Mouse (Mus musculus): ENCODE data around the gene Usp5. TPM values are rescaled to one million over a fixed set of nuclear protein-coding genes. Genes with fewer than 3 reads are reported as not detected.

Gene Usp5
- total RNA-seq, 2 experiments from 2014 or later = 74.0 to 85.5 TPM

DNA sequence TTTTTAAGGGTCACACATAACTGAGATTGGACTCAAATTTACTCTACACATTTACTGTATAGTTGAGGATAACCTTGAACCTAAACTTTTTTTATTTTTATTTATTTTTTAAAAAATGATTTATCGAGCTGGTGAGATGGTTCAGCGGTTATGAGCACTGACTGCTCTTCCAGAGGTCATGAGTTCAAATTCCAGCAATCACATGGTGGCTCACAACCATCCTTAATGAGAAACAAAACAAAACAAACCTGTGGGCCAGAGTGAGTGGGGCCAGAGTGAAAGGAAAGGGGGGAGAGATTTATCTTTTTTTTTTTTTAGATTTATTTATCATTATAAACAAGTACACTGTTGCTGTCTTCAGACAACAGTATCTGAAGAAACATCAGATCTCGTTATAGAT is 37.4 kb downstream of the Usp5 start:
- intact Hi-C loops (cut with DNase I) = no loop called here
- no peak for DNase-seq

DNA sequence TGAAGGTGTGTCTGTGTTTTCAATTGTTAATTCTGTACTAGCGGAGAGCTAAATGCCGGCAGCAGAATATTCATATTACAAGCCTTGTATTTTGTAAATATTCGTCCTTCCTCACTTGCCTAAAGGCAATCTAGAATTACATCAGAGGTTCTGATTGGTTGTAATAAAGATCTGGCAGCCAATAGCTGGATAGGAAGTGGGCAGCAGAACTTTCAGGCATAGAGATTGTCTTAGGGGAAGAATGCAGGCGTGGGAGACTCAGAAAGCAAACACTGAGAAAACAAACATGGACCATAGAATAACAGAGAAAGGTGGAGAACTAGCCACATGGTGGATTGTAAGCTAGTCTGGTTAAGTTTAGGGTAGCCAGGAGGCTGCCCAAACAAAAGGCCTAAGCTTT is 39.2 kb downstream of the Usp5 start:
- intact Hi-C loops (cut with DNase I) = no loop called here
- DNase-seq = no peak

DNA sequence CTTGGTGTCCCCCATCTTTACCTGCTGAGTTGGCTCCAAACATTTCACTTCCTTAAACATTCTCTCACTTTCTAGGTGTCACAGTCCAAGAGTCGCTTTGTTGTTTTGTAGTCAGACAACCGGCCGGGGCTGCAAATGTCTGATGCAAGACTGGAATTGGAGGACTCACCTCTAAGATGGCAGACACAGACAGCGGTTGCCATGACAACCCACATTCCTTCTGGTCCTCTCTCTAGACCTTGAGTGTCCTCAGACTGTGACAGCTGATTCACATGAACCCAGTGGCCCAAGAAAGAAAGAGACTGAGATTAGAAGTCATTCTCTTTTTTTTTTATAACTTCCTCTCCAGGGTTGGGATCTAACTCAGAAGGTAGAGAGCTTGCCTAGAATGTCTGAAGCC is 39.8 kb downstream of the Usp5 start:
- no peak for DNase-seq
- intact Hi-C loops (cut with DNase I) = no loop called here

DNA sequence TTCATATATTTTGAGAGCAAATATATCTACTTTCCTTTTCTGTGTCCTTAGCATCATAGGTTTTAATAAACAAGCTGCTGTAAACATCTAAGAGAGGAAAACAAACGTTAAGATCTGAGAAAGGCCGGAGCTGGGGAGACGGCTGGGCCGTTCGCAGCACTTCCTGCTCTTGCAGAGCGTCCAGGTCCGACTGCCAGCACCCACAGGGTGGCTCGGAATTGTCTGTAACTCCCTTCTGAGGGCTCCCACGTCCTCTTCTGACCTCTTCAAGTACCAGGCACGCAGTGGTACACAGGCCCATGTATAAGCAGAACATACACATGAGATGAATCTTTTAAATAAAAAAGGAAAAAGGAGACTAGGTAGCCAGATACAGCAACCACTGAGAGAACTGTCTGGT is 41.6 kb downstream of the Usp5 start:
- intact Hi-C loops (cut with DNase I) = no loop called here
- no peak for DNase-seq

DNA sequence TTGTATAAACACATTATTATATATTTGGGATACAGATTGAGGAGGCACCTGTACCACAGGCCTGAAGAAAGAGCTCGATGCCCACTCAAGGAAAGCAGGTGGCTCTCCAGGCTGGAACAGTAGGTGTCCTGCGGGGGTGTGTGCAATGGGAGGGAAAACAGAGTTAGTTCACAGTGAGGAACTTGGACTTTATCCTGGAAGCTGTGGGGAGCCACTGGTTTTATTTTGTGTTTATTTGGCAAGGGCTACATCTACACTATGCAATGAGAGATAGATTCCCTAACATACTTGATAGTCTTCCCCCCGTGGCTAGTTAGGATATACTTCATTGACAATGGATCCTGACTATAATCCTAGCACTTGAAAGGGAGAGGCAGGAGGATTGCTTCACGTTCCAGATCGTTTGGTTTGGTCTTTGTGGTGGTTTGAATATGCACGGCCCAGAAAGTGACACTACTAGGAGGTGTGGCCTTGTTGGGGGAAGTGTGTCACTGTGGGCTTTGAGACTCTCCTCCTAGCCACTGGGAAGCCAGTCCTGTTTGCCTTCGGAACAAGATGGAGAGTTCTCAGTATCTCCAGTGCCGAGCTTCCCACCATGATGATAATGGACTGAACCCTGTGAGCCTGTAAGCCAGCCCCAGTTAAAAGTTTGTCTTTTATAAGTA is 42.4 kb downstream of the Usp5 start:
- intact Hi-C loops (cut with DNase I) = no loop called here

DNA sequence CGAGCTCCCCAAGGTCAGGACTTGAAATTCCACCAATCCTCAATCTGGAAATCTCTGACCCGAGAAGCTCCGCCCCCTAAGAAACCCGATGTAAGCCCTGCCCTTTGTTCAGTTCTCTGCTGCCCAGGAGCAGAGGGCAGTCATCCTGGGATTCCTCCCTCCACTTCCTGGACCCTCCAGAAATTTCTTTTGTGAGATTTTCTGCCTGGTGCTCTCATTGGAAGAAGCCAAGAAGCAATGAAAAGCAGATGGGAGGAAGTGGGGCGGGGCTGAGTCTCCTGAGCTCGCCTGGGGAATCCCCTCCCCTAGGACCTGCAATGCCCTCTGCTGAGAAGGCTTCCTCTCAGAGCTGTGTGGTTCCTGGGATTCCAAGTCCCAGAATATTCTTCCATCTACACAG is 46.8 kb downstream of the Usp5 start:
- peak in 1 of 2 experiments; percentile 32 for DNase-seq
- intact Hi-C loops (cut with DNase I) = no loop called here

More for the DNA sequence above, 42.4 kb downstream of the Usp5 start:
- no peak for DNase-seq

DNA sequence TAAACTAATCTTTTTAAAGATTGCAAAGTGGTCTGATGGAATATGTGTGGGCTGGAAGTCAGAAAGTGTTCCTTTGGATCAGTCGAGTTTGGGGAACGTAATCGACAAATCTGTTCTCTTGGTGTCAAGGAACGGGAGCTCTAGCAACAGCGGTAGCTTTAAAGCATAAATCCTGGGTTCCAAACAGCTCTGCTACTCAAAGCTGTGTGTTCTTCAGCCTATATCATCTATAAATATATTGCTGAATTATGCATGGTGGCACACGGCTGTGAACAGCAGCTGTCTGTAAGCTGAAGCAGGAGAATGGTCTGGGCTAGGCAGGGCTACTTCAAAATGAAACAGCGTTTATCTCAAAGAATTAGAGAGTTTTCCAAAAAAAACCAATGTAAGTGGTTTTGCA is 48.4 kb downstream of the Usp5 start:
- no peak for DNase-seq
- intact Hi-C loops (cut with DNase I) = no loop called here

DNA sequence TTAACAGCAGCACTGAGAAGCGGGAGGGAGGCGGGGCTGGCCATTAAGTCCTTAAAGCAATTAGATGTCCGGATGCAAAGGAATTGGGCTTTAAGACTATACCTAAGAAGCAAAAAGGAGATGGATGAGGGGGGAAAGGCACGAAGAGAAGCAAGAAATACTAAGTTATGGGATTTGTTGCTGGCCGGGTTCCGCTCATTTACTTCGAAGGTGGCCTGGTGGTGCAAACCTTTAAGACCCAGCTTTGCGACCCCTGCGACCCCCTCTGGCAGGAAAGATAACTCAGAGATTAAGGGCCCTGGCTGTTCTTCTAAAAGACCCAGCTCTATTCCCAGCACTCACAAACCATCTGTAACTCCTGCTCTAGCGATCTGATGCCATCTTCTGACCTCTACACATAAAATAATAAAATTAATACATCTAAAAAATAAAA is 49.3 kb downstream of the Usp5 start:
- intact Hi-C loops (cut with DNase I) = no loop called here
- DNase-seq = no peak

DNA sequence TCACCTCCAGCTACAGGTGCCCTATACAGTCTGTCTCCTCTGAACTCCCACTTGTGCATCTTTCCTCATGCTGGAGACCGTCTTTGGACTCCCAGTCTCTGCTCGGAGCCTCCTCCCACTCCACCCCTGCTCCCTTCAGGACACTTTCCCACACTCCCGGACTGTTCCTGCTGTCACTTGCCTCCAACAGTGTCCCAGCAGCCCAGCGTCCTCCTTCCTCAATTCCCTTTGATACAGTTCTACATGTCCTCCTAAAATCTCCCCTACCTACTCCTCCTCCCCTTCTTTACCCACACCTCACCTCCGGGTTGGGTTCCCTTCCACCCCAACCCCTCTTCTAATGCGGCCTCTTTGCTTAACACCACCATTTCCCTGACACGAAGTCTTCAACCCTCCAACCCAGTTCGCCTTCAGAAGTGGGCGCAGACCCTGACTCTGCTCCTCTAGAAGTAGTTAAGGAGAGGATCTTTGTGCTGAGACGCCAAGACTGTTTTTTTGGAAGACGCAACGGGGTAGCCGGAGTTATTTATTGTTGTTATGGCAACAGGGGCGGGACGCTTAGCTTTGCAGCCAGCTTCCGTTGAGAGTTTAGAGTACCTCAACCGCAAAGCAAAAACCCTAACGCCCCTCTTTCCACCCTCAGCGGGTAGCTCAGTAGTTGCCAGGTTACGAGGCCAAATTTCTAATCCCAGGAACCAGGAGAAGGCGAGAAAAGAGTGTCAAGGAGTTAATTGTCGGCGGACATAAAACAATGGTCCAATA is 49.9 kb downstream of the Usp5 start, which contains the start of gene Lrrc23:
Gene Lrrc23 (minus strand): TSS at position 506 of the 762 bp plus-strand sequence.
- DNase-seq = peak; percentile 41 to 65
- intact Hi-C loops (cut with DNase I) = no loop called here

DNA sequence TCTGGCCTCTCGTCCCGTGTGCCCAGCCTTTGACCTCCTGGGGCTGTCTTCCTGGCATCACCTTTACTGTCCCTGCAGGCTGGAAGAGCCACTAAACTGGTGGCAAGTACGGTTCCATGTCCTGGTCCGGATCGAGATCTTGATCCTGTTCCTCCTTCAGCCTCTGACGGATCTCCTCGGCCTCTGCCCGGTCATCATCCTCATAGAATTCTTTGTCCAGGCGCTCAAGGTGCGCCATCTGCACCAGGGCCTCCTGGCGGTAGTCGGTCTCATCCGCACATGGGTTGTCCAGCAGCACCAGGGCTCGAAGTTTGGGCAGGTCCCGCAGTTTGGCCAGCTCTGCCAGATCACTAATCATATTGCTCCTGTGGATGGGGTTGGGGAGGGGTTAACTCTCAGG is 58.8 kb downstream of the Usp5 start:
- no peak for DNase-seq
- intact Hi-C loops (cut with DNase I) = no loop called here

DNA sequence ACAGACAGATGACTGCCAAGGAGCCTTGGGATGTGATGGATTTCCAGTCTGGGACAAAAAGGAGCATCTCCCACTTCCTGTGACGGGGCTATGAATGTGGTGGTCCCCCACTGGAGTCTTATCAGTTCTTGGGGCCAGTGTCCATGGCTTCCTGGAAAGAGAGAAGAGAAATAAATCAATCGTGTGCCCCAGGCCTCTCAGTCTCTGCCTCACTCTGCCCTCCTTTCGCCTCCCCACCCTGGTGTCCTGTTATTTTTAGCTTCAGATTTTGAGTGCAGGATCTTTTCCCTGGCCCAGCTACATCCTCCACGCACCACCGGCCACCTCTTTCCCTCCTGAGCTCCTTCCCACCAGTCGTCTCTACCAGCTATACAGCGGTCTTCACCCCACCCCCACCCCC is 59.3 kb downstream of the Usp5 start:
- DNase-seq = no peak
- intact Hi-C loops (cut with DNase I) = no loop called here

DNA sequence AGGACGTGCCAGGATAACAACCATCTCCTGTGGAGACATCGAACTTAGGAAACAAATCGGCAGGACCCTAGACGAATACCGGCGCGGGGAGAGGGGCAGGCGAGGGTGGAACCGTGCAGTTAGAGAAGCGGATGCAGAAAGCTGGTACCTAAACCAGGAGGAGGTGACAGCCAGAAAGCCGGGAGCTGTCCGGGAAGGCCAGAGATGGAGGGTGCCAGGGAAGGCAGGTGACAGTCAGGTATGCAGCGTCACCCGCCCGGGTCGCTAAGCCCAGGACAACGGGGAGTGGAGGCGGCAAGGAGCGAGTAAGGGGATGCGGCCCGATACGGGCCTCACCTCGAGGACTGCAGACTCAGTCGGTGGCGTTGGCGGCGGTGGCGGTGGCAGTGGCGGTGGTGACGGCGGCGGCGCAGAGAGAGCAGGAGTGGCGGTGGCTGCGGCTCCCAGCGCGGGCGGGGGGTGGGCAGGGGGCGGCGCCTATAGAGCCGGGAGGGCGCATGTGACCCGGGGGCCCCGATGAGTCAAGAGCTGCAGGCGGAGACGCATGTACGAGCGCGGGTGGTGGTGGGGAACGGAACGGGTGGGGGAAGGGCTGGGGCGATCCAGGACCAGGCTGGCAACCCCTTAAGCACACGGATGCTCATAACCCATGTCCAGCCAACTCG is 60.1 kb downstream of the Usp5 start, which contains the start of gene Eno2:
Gene Eno2 (minus strand): TSS at position 573 of the 665 bp plus-strand sequence.
- peak; percentile 27 to 39 for DNase-seq
- intact Hi-C loops (cut with DNase I) = no loop called here

DNA sequence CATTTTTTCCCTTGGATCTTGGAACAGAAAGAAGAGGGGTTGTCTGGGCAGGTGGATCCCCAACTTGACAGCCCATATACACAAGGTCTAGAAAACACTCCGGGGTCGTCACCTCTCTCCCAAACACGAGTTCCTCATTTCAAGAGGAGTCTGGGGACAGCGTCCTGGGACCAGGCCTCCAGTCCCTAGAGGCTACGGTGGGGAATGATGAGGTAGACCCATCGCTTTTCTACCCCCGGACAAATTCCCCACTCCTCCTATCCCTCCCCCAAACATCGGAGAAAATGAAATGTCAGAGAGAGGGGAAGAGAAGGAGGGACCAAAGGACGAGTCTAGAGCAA is 60.6 kb downstream of the Usp5 start:
- DNase-seq = peak in 1 of 2 experiments; percentile 11
- intact Hi-C loops (cut with DNase I) = no loop called here

DNA sequence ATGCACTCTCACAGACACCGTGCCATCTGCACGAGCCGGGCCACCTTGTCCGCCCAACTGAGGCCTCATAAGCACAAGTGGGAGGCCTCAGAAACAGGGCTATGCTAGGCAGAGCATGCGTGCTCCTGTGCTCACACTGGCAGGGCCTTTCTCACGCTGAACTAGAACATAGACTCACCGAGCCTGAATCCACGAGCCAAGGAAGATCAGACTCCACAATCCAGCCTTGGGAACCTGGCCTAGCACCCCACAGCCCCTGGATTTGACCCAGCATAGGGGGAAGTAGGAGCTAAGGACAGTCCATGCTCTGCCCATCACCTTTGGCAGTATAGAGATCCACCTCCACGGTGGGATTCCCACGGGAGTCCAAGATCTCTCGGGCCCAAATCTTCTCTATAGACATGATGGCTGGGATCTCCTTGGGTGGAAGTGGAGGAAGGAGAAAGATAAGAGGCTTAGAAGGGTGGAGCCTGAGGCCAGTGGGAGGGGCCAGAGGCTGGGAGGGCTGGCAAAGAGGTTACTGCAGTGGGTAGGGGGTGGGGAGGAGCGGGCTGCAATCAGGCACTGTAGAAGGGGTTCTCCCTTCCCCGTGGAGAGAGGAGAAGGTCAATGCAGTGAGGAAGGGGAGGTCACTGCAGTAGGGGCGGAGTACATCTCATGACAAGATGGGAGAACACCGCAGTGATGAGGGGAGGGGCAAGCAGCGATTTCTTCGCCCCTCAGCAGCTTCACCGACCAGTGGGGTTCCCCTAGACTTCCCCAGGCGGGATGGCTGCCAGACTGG is 61.2 kb downstream of the Usp5 start:
- DNase-seq = no peak
- intact Hi-C loops (cut with DNase I) = no loop called here

DNA sequence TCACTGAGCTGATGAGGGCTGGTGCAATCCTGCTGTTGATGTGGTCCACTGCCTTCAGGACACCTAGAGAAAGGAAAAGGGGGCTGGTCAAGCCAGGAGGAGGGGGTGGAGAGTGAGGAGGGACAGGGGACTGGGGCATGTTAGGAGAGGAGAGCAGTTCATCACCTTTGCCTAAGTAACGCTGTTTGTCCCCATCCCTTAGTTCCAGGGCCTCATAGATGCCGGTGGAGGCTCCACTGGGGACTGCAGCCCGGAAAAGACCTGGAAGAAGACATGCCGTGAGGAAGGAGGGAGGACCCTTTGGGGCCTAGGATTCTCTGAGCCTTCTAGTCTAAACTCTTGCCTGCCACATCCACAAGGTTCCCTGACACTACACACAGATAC is 61.8 kb downstream of the Usp5 start:
- intact Hi-C loops (cut with DNase I) = no loop called here

DNA sequence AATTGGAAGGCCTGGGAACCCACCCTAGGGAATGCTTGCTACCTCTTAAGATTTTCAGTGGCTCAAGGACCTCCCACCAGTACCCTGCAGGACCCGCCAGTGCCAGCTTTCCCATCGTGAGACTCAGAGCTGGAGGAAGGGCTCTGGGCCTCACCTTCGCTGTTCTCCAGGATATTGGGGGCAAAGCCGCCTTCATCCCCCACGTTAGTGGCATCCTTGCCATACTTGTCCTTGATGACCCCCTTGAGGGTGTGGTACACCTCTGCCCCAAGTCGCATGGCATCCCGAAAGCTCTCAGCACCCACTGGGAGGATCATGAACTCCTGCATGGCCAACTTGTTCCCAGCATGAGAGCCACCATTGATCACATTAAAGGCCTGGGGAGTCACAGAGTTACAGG is 63.3 kb downstream of the Usp5 start:
- intact Hi-C loops (cut with DNase I) = no loop called here
- DNase-seq = no peak

More for the DNA sequence above, 61.8 kb downstream of the Usp5 start:
- no peak for DNase-seq

Other genes with a start within 250 kb of the Usp5 start
- under 1 TPM; 0.53 to 0.57 TPM for gene C1s2, start 193.4 kb downstream of the Usp5 start, total RNA-seq (2021)
- 10 to 100 TPM; 51.6 TPM for gene Lpcat3, start 166.5 kb downstream of the Usp5 start, total RNA-seq (2021)
- 10 to 100 TPM; 64.4 to 73.8 TPM for gene Emg1, start 117.3 kb downstream of the Usp5 start, total RNA-seq (2021)
- 100 to 1,000 TPM; 311 to 336 TPM for gene Phb2, start 117.1 kb downstream of the Usp5 start, total RNA-seq (2021)
- 1 to 10 TPM; 2.9 to 4.2 TPM for gene Ptpn6, start 90.8 kb downstream of the Usp5 start, total RNA-seq (2021)
- 100 to 1,000 TPM; 285 to 321 TPM for gene Grcc10, start 88.1 kb downstream of the Usp5 start, total RNA-seq (2021)
- under 1 TPM in 1 of 2 experiments, not detected in 1; 0.41 TPM for gene Gm45234, start 73.5 kb downstream of the Usp5 start, total RNA-seq (2021)
- 10 to 100 TPM; 41.0 to 46.4 TPM for gene Atn1, start 73.0 kb downstream of the Usp5 start, total RNA-seq (2021)
- gene Eno2, start 59.8 kb downstream of the Usp5 start, total RNA-seq (2021) = 1 to 10 TPM; 2.2 to 2.9 TPM
- gene Lrrc23, start 49.8 kb downstream of the Usp5 start, total RNA-seq (2021) = not detected
- gene Spsb2, start 20.8 kb downstream of the Usp5 start, total RNA-seq (2021) = 1 to 10 TPM; 3.6 to 4.9 TPM
- gene Tpi1, start 15.2 kb downstream of the Usp5 start, total RNA-seq (2021) = 100 to 1,000 TPM; 830 to 887 TPM
- gene Cdca3, start 63 bp upstream of the Usp5 start, total RNA-seq (2021) = under 1 TPM; 0.49 to 0.83 TPM
- 1 to 10 TPM; 5.1 to 5.9 TPM for gene Gnb3, start 10.8 kb upstream of the Usp5 start, total RNA-seq (2021)
- gene P3h3, start 28.3 kb upstream of the Usp5 start, total RNA-seq (2021) = 10 to 100 TPM; 10.7 to 11.6 TPM
- gene Gpr162, start 34.5 kb upstream of the Usp5 start, total RNA-seq (2021) = under 1 TPM; 0.72 to 0.98 TPM
- under 1 TPM; 0.72 to 0.76 TPM for gene Cd4, start 58.7 kb upstream of the Usp5 start, total RNA-seq (2021)
- gene Lag3, start 82.2 kb upstream of the Usp5 start, total RNA-seq (2021) = under 1 TPM; 0.19 to 0.43 TPM
- 100 to 1,000 TPM; 192 to 194 TPM for gene Ptms, start 90.6 kb upstream of the Usp5 start, total RNA-seq (2021)
- 100 to 1,000 TPM; 195 to 197 TPM for gene Mlf2, start 101.9 kb upstream of the Usp5 start, total RNA-seq (2021)
- gene Cops7a, start 136.1 kb upstream of the Usp5 start, total RNA-seq (2021) = 10 to 100 TPM; 93.6 to 98.8 TPM
- 1 to 10 TPM in 1 of 2 experiments, under 1 TPM in 1; 0.81 to 1.0 TPM for gene Pianp, start 167.2 kb upstream of the Usp5 start, total RNA-seq (2021)
- 10 to 100 TPM; 19.6 to 21.6 TPM for gene Zfp384, start 179.7 kb upstream of the Usp5 start, total RNA-seq (2021)
- gene Ing4, start 210.3 kb upstream of the Usp5 start, total RNA-seq (2021) = 10 to 100 TPM; 30.5 to 34.4 TPM
- 1 to 10 TPM; 1.7 to 2.1 TPM for gene Acrbp, start 220.2 kb upstream of the Usp5 start, total RNA-seq (2021)
- gene Lpar5, start 238.4 kb upstream of the Usp5 start, total RNA-seq (2021) = under 1 TPM in 1 of 2 experiments, not detected in 1; 0.24 TPM

All from heart, postnatal 36 days (tissue).